Mouse (Mus musculus): ENCODE data around the gene Klhl25. TPM values are rescaled to one million over a fixed set of nuclear protein-coding genes. Genes with fewer than 3 reads are reported as not detected.
"Not testable (repeated sequence)": the region's sequence is repeated elsewhere in the genome, so short reads cannot be mapped to it uniquely, and the experiment has no call there.

Gene Klhl25
- total RNA-seq (2021) = 10 to 100 TPM in 1 of 2 experiments, 1 to 10 TPM in 1; 6.8 to 10.4 TPM

DNA sequence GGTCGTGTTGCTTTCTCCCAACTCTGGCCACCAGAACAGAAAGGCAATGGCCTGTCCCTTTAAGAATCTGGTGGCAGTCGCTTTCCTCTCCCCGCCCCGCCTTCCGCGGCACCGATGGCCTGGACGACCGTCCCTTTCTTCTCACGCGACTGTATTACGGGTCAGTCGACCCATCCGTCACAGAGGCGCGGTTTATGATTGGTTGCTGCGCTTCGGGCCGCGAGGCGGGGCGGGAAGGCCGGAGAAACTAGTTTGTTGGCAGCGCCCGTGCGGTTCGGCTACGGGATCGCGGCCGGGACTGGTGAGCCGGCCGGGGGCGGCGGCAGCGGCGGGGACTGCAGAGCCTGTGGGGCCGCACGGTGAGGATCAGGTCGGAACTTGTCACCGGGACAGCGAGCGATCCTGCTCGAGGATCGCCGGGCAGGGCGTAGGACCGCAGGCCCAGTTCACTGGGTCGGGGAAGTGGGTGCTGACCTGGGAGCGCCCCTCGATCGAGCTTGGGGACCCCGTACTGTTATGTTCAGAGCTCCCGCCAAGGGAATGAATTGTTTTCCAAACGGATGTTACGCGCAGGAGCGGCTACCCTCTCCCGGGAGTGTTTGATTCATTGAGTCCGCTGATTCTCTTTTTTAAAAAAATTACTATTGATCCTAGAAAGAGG is at the start of gene Klhl25:
Gene Klhl25 (plus strand): TSS at position 196 of the 661 bp plus-strand sequence.
- peak; percentile 94 to 97 for DNase-seq (ENCODE audit: low spot score in 2 of 2)
- intact Hi-C loops (cut with DNase I) = no loop called here

DNA sequence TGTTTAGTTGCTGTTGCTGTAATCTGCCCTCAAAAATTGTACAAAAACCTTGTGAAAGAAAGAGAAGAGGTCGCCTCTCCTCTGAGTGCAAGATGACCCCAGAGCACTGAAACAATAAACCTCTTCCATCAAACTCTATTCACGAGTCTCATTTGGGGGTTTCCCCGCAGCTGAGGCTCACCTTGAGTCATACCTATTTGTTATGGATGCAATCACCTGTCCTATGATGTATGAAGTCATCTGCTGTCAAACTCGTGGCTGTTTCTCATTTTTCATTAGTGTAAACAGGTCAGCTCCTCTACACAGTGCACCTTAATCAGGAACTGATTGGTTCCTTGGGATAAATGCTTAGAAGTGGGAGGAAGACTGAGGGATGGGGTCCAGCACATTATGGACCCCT is 47.6 kb upstream of the Klhl25 start:
- no peak for DNase-seq (ENCODE audit: low spot score in 2 of 2)
- intact Hi-C loops (cut with DNase I) = no loop called here

- DNase-seq (ENCODE audit: low spot score in 2 of 2) = no peak
- intact Hi-C loops (cut with DNase I) = no loop called here
Observed at GRCm38 (mm10) chr7:75801022-75801421, 47.1 kb upstream of the Klhl25 start.

GRCm38 (mm10) chr7:75801621-75802358 is 46.3 kb upstream of the Klhl25 start:
- intact Hi-C loops (cut with DNase I) = no loop called here
- no peak for DNase-seq (ENCODE audit: low spot score in 2 of 2)

DNA sequence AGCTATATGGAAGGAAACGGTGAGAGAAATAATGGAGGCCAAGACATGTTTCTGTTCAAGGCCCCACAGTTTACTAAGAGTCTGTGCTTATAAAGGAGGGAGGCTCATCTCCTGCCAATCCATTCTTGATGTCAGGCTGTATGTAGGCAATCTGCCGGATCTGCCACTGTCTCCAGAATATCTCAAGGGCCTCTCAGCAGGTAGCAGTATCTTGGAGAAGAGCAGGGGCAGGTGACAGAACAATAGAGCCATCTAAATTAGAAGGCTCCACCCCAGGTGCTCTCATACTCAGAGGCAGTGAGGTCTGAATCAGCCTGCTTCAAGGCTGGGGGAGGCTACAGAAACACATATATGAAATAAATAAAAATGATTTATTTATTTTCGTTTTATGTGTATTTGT is 45.2 kb upstream of the Klhl25 start:
- intact Hi-C loops (cut with DNase I) = no loop called here
- no peak for DNase-seq (ENCODE audit: low spot score in 2 of 2)

- no peak for DNase-seq (ENCODE audit: low spot score in 2 of 2)
- intact Hi-C loops (cut with DNase I) = no loop called here
Observed at GRCm38 (mm10) chr7:75806161-75806560, 41.9 kb upstream of the Klhl25 start.

GRCm38 (mm10) chr7:75806711-75807110 is 41.4 kb upstream of the Klhl25 start:
- no peak for DNase-seq (ENCODE audit: low spot score in 2 of 2)
- intact Hi-C loops (cut with DNase I) = no loop called here

- DNase-seq (ENCODE audit: low spot score in 2 of 2) = no peak
- intact Hi-C loops (cut with DNase I) = no loop called here
Observed at GRCm38 (mm10) chr7:75807460-75808304, 40.4 kb upstream of the Klhl25 start.

GRCm38 (mm10) chr7:75820687-75821086 is 27.4 kb upstream of the Klhl25 start:
- intact Hi-C loops (cut with DNase I) = no loop called here
- no peak for DNase-seq (ENCODE audit: low spot score in 2 of 2)

GRCm38 (mm10) chr7:75822087-75822668 is 25.9 kb upstream of the Klhl25 start:
- intact Hi-C loops (cut with DNase I) = no loop called here
- DNase-seq (ENCODE audit: low spot score in 2 of 2) = no peak

GRCm38 (mm10) chr7:75823071-75823470 is 25.0 kb upstream of the Klhl25 start:
- intact Hi-C loops (cut with DNase I) = no loop called here
- DNase-seq (ENCODE audit: low spot score in 2 of 2) = no peak

DNA sequence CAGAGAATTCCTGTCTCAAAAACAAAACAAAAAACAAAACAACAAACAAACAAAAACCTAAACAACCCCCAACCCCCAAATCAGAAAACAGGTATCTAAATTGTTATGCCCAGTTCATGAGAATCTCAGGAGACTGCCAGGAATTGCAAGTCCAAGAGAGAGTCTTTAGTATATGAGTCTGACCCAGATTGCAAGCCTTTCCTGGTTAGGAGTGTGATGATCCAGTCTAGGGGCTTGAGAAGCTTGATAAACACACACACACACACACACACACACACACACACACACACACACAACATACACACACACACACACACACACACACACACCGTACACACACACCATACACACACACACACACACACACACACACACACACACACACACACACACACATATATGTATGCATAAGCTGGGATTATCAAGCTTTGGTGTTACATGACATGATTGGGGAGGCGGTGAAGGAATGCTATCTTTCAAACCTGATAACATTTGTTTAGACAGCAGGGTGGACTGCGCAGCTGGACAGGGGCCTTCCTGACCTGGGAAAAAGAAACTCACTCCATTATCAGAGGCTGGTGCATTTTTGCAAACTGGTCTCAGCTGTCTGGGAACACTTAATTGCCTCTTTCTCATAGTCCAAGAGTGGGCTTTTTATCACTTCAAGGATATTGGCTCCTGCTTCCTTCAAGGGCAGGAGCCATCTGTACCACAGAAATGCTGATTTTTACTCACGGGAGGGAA is 21.6 kb upstream of the Klhl25 start:
- intact Hi-C loops (cut with DNase I) = loop anchor here (2.0 kb wide), 1 partner anchor 90 kb away; no protein-coding TSS in a partner anchor
- no peak for DNase-seq (ENCODE audit: low spot score in 2 of 2)

GRCm38 (mm10) chr7:75827357-75827756 is 20.8 kb upstream of the Klhl25 start:
- intact Hi-C loops (cut with DNase I) = loop anchor here (2.0 kb wide), 1 partner anchor 91 kb away; no protein-coding TSS in a partner anchor
- no peak for DNase-seq (ENCODE audit: low spot score in 2 of 2)

DNA sequence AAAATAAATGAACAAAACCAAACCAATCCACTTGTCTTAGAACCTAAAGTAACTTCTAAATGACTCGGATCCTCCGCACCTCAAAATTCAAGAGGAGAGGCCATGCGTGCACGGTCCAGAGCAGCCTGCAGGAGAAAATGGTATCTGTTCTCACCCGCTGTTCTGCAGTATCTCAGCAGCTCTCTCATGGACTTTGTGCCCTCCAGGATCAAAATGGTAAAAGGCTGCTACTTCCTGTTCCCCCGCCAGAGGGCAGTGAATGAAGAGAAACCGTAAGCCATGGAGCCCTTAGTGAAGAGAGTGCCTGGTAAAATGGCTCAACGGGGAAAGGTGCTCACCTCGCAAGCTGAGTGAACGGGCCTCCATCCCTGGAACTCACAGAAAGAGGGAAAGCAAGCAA is 20.3 kb upstream of the Klhl25 start:
- intact Hi-C loops (cut with DNase I) = loop anchor here (1.0 to 2.0 kb wide), 2 partner anchors 52 to 91 kb away; no protein-coding TSS in a partner anchor

GRCm38 (mm10) chr7:75828536-75828935 is 19.6 kb upstream of the Klhl25 start:
- no peak for DNase-seq (ENCODE audit: low spot score in 2 of 2)
- intact Hi-C loops (cut with DNase I) = loop anchor here (1.0 kb wide), 1 partner anchor 52 kb away; no protein-coding TSS in a partner anchor

More for the DNA sequence above, 20.3 kb upstream of the Klhl25 start:
- peak; percentile 27 to 54 for DNase-seq (ENCODE audit: low spot score in 2 of 2)

- intact Hi-C loops (cut with DNase I) = no loop called here
Observed at GRCm38 (mm10) chr7:75830251-75831060, 17.7 kb upstream of the Klhl25 start.

GRCm38 (mm10) chr7:75833960-75834359 is 14.2 kb upstream of the Klhl25 start:
- DNase-seq (ENCODE audit: low spot score in 2 of 2); intact Hi-C loops (cut with DNase I): not testable (repeated sequence)

More at GRCm38 (mm10) chr7:75830251-75831060, 17.7 kb upstream of the Klhl25 start:
- DNase-seq (ENCODE audit: low spot score in 2 of 2) = no peak

Data from left cerebral cortex, postnatal 36 days (tissue).